Mouse (Mus musculus) adrenal gland, postnatal 36 days (tissue): ENCODE data around the gene Btf3l4. TPM values are rescaled to one million over a fixed set of nuclear protein-coding genes. Genes with fewer than 3 reads are reported as not detected.
A peak's percentile ranks its signal among the peaks of the same experiment; 100 is the strongest.

Experiments used
- DNase-seq, 2 experiments: peaks; one replicate each; pipeline ENCODE4 v3.0.0; 2021; ENCODE audit warnings: mixed read lengths in 1 of 2
- total RNA-seq, 2 experiments: library from RNA; stranded (reverse); gene quantifications; 2 replicates each; pipeline ENCODE4 v1.2.3; 2021

Gene Btf3l4
- total RNA-seq, 2 experiments from 2014 or later, result 112 to 159 TPM

GRCm38 (mm10) chr4:108825677-108826076 lies 7.7 kb downstream of the Btf3l4 start:
- no peak for DNase-seq

GRCm38 (mm10) chr4:108811550-108811949 lies 21.9 kb downstream of the Btf3l4 start:
- no peak for DNase-seq

GRCm38 (mm10) chr4:108811142-108811541 lies 22.3 kb downstream of the Btf3l4 start:
- DNase-seq, result peak; percentile 12 to 42

GRCm38 (mm10) chr4:108803535-108803934 lies 29.9 kb downstream of the Btf3l4 start:
- no peak for DNase-seq

GRCm38 (mm10) chr4:108798083-108798830 lies 35.2 kb downstream of the Btf3l4 start:
- DNase-seq, result peak; percentile 74 to 85

- peak in 1 of 2 experiments; percentile 20 for DNase-seq
Observed at GRCm38 (mm10) chr4:108796701-108797100, 36.7 kb downstream of the Btf3l4 start.

- no peak for DNase-seq
Observed at GRCm38 (mm10) chr4:108793941-108794340, 39.5 kb downstream of the Btf3l4 start.

GRCm38 (mm10) chr4:108790507-108790906 lies 42.9 kb downstream of the Btf3l4 start:
- no peak for DNase-seq

GRCm38 (mm10) chr4:108789258-108789936 lies 44.0 kb downstream of the Btf3l4 start:
- DNase-seq, result no peak

GRCm38 (mm10) chr4:108782421-108783085 lies 50.9 kb downstream of the Btf3l4 start:
- DNase-seq, result peak in 1 of 2 experiments; percentile 49

- no peak for DNase-seq
Observed at GRCm38 (mm10) chr4:108781596-108781995, 51.8 kb downstream of the Btf3l4 start.

GRCm38 (mm10) chr4:108780864-108781205 lies 52.6 kb downstream of the Btf3l4 start:
- no peak for DNase-seq

- DNase-seq, result peak; percentile 88 to 94
Observed at GRCm38 (mm10) chr4:108780057-108780863, 53.2 kb downstream of the Btf3l4 start, which contains the start of gene Zfyve9. TSS of gene Zfyve9 (minus strand) at chr4:108780798.

GRCm38 (mm10) chr4:108779763-108780056 lies 53.7 kb downstream of the Btf3l4 start:
- no peak for DNase-seq

- DNase-seq, result no peak
Observed at GRCm38 (mm10) chr4:108768527-108768926, 64.9 kb downstream of the Btf3l4 start.

Other genes starting within 250 kb of the Btf3l4 start
- gene Cc2d1b, start 213.7 kb downstream of the Btf3l4 start, total RNA-seq, result 10 to 100 TPM; 34.3 to 50.1 TPM
- gene 3110021N24Rik, start 114.0 kb downstream of the Btf3l4 start, total RNA-seq, result under 1 TPM; 0.23 to 0.56 TPM
- gene Zfyve9, start 52.8 kb downstream of the Btf3l4 start, total RNA-seq, result 10 to 100 TPM; 26.3 to 31.3 TPM
- 10 to 100 TPM; 70.8 to 71.6 TPM for gene Txndc12, start 987 bp upstream of the Btf3l4 start, total RNA-seq
- gene Kti12, start 14.2 kb upstream of the Btf3l4 start, total RNA-seq, result 10 to 100 TPM; 33.4 to 39.0 TPM
- gene A730015C16Rik, start 15.0 kb upstream of the Btf3l4 start, total RNA-seq, result not detected
- gene Rab3b, start 45.4 kb upstream of the Btf3l4 start, total RNA-seq, result 10 to 100 TPM; 30.7 to 37.6 TPM
- gene Nrd1, start 167.0 kb upstream of the Btf3l4 start, total RNA-seq, result 100 to 1,000 TPM; 115 to 125 TPM